Mouse (Mus musculus) megakaryocyte, embryonic 14.5 days (primary cell): ENCODE measurements at regions not wholly inside any gene's neighbourhood (a gene's known extent, or its start where the extent isn't known, plus 50 kb on each side); places are given as distances from the start of the nearest gene placed in this dataset.

Source experiments
- FLI1 ChIP-seq: IDR thresholded peaks from 2 replicates; pipeline ENCODE4 v1.6.1; 2012; ENCODE audit warnings: low read length, inconsistent platforms, mixed read lengths
- GATA1 ChIP-seq: IDR thresholded peaks from 3 replicates; pipeline ENCODE4 v1.6.1; 2012; ENCODE audit warnings: mixed read lengths, low read length, inconsistent platforms, borderline replicate concordance

DNA sequence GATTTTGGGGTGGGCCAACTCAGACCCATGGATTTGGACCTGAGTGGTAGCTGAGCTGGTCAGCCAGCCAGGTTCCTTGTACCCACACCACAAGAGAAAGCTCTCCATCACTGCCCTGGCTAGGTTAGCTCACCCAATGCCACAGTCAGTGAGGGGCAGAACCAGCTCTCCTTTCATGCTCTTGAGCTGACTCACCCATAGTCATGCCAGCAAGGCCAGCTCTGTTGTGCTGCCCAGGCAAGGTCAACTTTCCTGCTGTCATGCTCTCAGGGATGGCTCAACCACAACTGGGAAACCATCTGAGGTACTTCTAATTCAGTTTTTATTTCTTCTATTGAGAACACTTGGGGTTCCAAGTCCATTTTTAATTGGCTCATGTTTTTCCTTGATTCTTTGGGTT is 116.5 kb upstream of the Alkal2 start:
- no peak for TF ChIP-seq GATA1
- no peak for TF ChIP-seq FLI1
